In the genomic region with DNA sequence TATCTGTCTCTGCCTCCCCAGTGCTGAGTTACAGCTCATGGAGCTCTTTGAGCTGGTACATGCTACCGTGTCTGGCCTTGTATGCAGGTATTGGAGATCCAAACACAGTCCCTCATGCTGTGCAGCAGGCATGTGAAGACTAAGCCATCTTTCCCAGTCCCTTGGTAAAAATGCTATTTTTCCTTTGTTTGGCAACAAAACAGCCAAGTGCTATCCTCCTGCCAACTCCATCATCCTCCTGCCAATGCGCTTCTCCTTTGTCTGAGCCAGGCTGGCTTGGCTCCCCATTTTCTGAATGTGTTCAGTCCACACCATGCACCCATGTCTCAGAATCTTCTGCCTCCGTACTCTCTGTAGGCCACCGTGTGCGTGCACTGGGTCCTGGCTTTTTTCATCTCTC, we compare ENCODE assay signal across 28 mouse cellular contexts. TPM values are rescaled to one million over a fixed set of nuclear protein-coding genes. Genes with fewer than 3 reads are reported as not detected.
DNase-seq lines count a peak whose midpoint lies in the region; ATAC-seq and TF ChIP-seq lines count a peak whose summit lies in the region.
"Had no signal": no experiment of that assay in that cellular context is flagged by ENCODE, and none has a peak within 500 bp of the region (broad histone marks: within the 10 kb centered on the region; RNA-seq: fewer than 3 reads in every experiment).

No protein-coding gene starts in this region.

- H3K4me3 ChIP-seq in layer of hippocampus, adult 2 months, result no peak overlapping the region
- no peak overlapping the region for H3K4me3 ChIP-seq in forebrain, postnatal 0 days (ENCODE audit: low read depth, low read length)
- H3K4me3 ChIP-seq: erythroblast, embryonic 14.5 days; hindbrain, embryonic 15.5 days; limb, embryonic 15.5 days; midbrain, embryonic 12.5 days; neural tube, embryonic 15.5 days had no signal

- no peak for DNase-seq in cerebellum, postnatal 4 days (ENCODE audit: low spot score in 2 of 2)
- DNase-seq in layer of hippocampus, adult 2 months (ENCODE audit: low spot score in 2 of 2), result peak; percentile 8 to 18
- DNase-seq in layer of hippocampus, adult 9-10 months (ENCODE audit: low spot score), result no peak
- DNase-seq in cerebellum, adult 8-10 months, result peak; percentile 50
- DNase-seq in forebrain, postnatal 0 days, result peak; percentile 75
- no peak for DNase-seq in spleen, adult 18-20 months
- DNase-seq: heart, postnatal 14 days; kidney, adult 11 months; kidney, postnatal 10 days; lung, postnatal 14 days; thymus, adult 2 months had no signal

- peak; percentile 81 for ATAC-seq in cerebellum, adult (ENCODE audit: insufficient number of reproducible peaks, low FRiP score, low TSS enrichment)
- peak; percentile 14 for ATAC-seq in forebrain, postnatal 0 days
- no peak for ATAC-seq in megakaryocyte-erythroid progenitor cell, adult 5-6 weeks (replicated peaks; ENCODE audit: low FRiP score, low TSS enrichment, poor library complexity, severe bottlenecking)
- ATAC-seq: CD4-positive, CD25-positive, alpha-beta regulatory T cell, adult 4 months had no signal

- H3K27me3 ChIP-seq in forebrain, postnatal 0 days (ENCODE audit: insufficient read depth, low read length), result no peaks in the 10 kb centered on the region
- H3K27me3 ChIP-seq: hindbrain, embryonic 15.5 days; midbrain, embryonic 12.5 days; neural tube, embryonic 15.5 days had no signal

- no peaks in the 10 kb centered on the region for H3K36me3 ChIP-seq in forebrain, postnatal 0 days (ENCODE audit: insufficient read depth)
- H3K36me3 ChIP-seq: G1E; hindbrain, embryonic 15.5 days; limb, embryonic 15.5 days; midbrain, embryonic 12.5 days; neural tube, embryonic 15.5 days had no signal

- H3K27ac ChIP-seq in layer of hippocampus, adult 2 months, result no peak overlapping the region
- H3K27ac ChIP-seq in forebrain, postnatal 0 days (ENCODE audit: low read depth, low read length), result no peak overlapping the region
- H3K27ac ChIP-seq: hindbrain, embryonic 15.5 days; limb, embryonic 15.5 days; midbrain, embryonic 12.5 days; neural tube, embryonic 15.5 days had no signal

- H3K4me2 ChIP-seq in forebrain, postnatal 0 days (ENCODE audit: low read depth), result no peak overlapping the region
- H3K4me2 ChIP-seq: heart, embryonic 11.5 days; hindbrain, embryonic 15.5 days; limb, embryonic 15.5 days; midbrain, embryonic 12.5 days; neural tube, embryonic 15.5 days had no signal

- WGBS in forebrain, postnatal 0 days, result 55% methylated on average over 5 of the region's 5 CpGs

- no peaks in the 10 kb centered on the region for H3K4me1 ChIP-seq in forebrain, postnatal 0 days (ENCODE audit: insufficient read depth)
- H3K4me1 ChIP-seq: hindbrain, embryonic 15.5 days; midbrain, embryonic 12.5 days had no signal

- H3K9me3 ChIP-seq in forebrain, postnatal 0 days (ENCODE audit: low read length), result no peaks in the 10 kb centered on the region
- H3K9me3 ChIP-seq: G1E; hindbrain, embryonic 15.5 days; limb, embryonic 15.5 days; midbrain, embryonic 12.5 days; neural tube, embryonic 15.5 days had no signal

- H3K9ac ChIP-seq in forebrain, postnatal 0 days, result no peak overlapping the region
- H3K9ac ChIP-seq: hindbrain, embryonic 15.5 days; limb, embryonic 15.5 days; midbrain, embryonic 12.5 days; neural tube, embryonic 15.5 days had no signal

- no peak for TF ChIP-seq CTCF in layer of hippocampus, adult 2 months (conservative IDR thresholded peaks at IDR 0.05)
- no peak for TF ChIP-seq CTCF in forebrain, postnatal 0 days (IDR thresholded peaks at IDR 0.05; ENCODE audit: low read depth)

RNA-seq across cellular contexts. Expression of a gene that starts 40.2 kb away (rescaled TPM):
- total RNA-seq in layer of hippocampus, adult 2 months (2021), result not detected
- not detected in 2 replicates for total RNA-seq in forebrain, postnatal 0 days (2014; rRNA removed)
- not detected in 2 replicates for polyA plus RNA-seq in forebrain, postnatal 0 days (2015; fragmentation: Nextera tagmentation; extraction: Ambion mirVana)
- not detected in 2 replicates for total RNA-seq in megakaryocyte-erythroid progenitor cell, adult 5-6 weeks (2014; fragmentation: Nextera tagmentation)
- total RNA-seq in megakaryocyte-erythroid progenitor cell, adult 5-6 weeks (2017), result not detected in 2 replicates
- total RNA-seq: adrenal gland, postnatal 4 days; G1E; gastrocnemius, postnatal 4 days; heart, postnatal 14 days; layer of hippocampus, postnatal 10 days; left cerebral cortex, postnatal 14 days had no signal
- polyA plus RNA-seq: CD4-positive, CD25-positive, alpha-beta regulatory T cell, adult 4 months; embryonic facial prominence, embryonic 11.5 days; erythroblast, embryonic 14.5 days; G1E; heart, embryonic 11.5 days; hindbrain, embryonic 15.5 days; limb, embryonic 15.5 days; liver, embryonic 16.5 days; midbrain, embryonic 12.5 days; neural tube, embryonic 15.5 days; small intestine, adult 2 months; thymus, adult 2 months had no signal

Comparison
In these comparisons a context has a peak if more than half of its experiments do, and no peak if none do; other contexts are left out.
1. DNase-seq: peak in layer of hippocampus, adult 2 months (2 of 2), cerebellum, adult 8-10 months (single experiment) and forebrain, postnatal 0 days (single experiment); none in cerebellum, postnatal 4 days (0 of 2), layer of hippocampus, adult 9-10 months (single experiment) and spleen, adult 18-20 months (0 of 2).